Mouse (Mus musculus) heart, embryonic 14.5 days (tissue): ENCODE results near the gene Cstf2. TPM values are rescaled to one million over a fixed set of nuclear protein-coding genes. Genes with fewer than 3 reads are reported as not detected.

Experiments used
- ATAC-seq: fragments of 200-750 bp; cut with Nextera tagmentation; 2 replicates; pipeline ENCODE4 v1.8.0; 2017; ENCODE audit warnings: low read depth, moderate TSS enrichment; ENCODE audit not compliant: insufficient number of reproducible peaks, insufficient read depth, low FRiP score
- H3K27ac ChIP-seq, 2 experiments: fragments of 200-500 bp in 1 of 2; fragments of 300-500 bp in 1 of 2; sonication (generic) in 1 of 2; replicated peaks in 1 of 2; 2 replicates each; pipeline ENCODE4 v1.5.1; 2012 to 2014; ENCODE audit warnings: low read depth in 2 of 2, low read length in 2 of 2, control low read depth in 1 of 2, mild to moderate bottlenecking in 1 of 2, mixed read lengths in 1 of 2; ENCODE audit not compliant: control insufficient read depth in 1 of 2, insufficient read depth in 1 of 2
- H3K27me3 ChIP-seq: fragments of 300-500 bp; sonication (generic); 2 replicates; pipeline ENCODE4 v1.6.1; 2014; ENCODE audit warnings: mild to moderate bottlenecking, low read length, control low read depth; ENCODE audit not compliant: control insufficient read depth, insufficient read depth
- H3K36me3 ChIP-seq: fragments of 300-500 bp; sonication (generic); 2 replicates; pipeline ENCODE4 v1.6.1; 2014; ENCODE audit warnings: mild to moderate bottlenecking, control low read depth, low read length, mixed read lengths; ENCODE audit not compliant: control insufficient read depth, insufficient read depth
- H3K4me1 ChIP-seq, 2 experiments: fragments of 200-500 bp in 1 of 2; fragments of 300-500 bp in 1 of 2; sonication (generic) in 1 of 2; 2 replicates each; pipeline ENCODE4 v1.6.1; 2012 to 2014; ENCODE audit warnings: low read length in 2 of 2, control low read depth in 1 of 2, mixed read lengths in 1 of 2; ENCODE audit not compliant: control insufficient read depth in 2 of 2, insufficient read depth in 2 of 2
- H3K4me2 ChIP-seq: fragments of 300-500 bp; sonication (generic); 2 replicates; pipeline ENCODE4 v1.6.1; 2014; ENCODE audit warnings: mild to moderate bottlenecking, low read length
- H3K4me3 ChIP-seq, 2 experiments: fragments of 200-500 bp in 1 of 2; fragments of 300-500 bp in 1 of 2; sonication (generic) in 1 of 2; 2 replicates each; pipeline ENCODE4 v1.5.1; 2012 to 2014; ENCODE audit warnings: low read length in 2 of 2, mild to moderate bottlenecking in 2 of 2, control low read depth in 1 of 2, low read depth in 1 of 2, moderate library complexity in 1 of 2; ENCODE audit not compliant: control insufficient read depth in 1 of 2, insufficient read depth in 1 of 2
- H3K9ac ChIP-seq: fragments of 300-500 bp; sonication (generic); 2 replicates; pipeline ENCODE4 v1.6.1; 2014; ENCODE audit warnings: mild to moderate bottlenecking, low read length
- H3K9me3 ChIP-seq: fragments of 300-500 bp; sonication (generic); 2 replicates; pipeline ENCODE4 v1.6.1; 2016; ENCODE audit warnings: low read length, control low read depth; ENCODE audit not compliant: control insufficient read depth
- WGBS: fragments of 180-500 bp; shearing (Covaris S2); extraction: QIAGEN DNeasy Blood & Tissue Kit; methylation state at CpG from one replicate; pipeline ENCODE4 v1.1.7; 2014; 5-methylcytosine and 5-hydroxymethylcytosine counted together
- polyA plus RNA-seq: library from polyadenylated mRNA; unstranded; fragments of >200 nt; fragmentation: Nextera tagmentation; extraction: Ambion mirVana; gene quantifications from 2 replicates; pipeline ENCODE4 v1.2.1, GENCODE M21; 2014

Cstf2 gene
- 27.4 and 29.4 TPM in 2 replicates for polyA plus RNA-seq

GRCm38 (mm10) chrX:134058987-134059712 lies at the start of gene Cstf2:
Gene Cstf2, plus strand, starts transcription at chrX:134059187.
- Histone ChIP-seq H3K27ac (peak within 1 kb of the TSS; percentile 85 to 91), H3K4me2 (peak within 1 kb of the TSS; percentile 66), H3K36me3 (peaks cover 23% of the 10 kb centered on the region), H3K4me1 (no peaks in the 10 kb centered on the region), H3K9ac (peak within 1 kb of the TSS; percentile 79), H3K4me3 (peak within 1 kb of the TSS; percentile 62 to 92), H3K9me3 (no peaks in the 10 kb centered on the region), H3K27me3 (no peaks in the 10 kb centered on the region)
- peak; percentile 98 for ATAC-seq
- 21% methylated on average over 75 of the region's 77 CpGs for WGBS

GRCm38 (mm10) chrX:134019005-134019404 lies 40.0 kb upstream of the Cstf2 start:
- Histone ChIP-seq H3K36me3 (no peaks in the 10 kb centered on the region), H3K9me3 (no peaks in the 10 kb centered on the region), H3K27me3 (no peaks in the 10 kb centered on the region), H3K9ac (no peak overlapping the region), H3K4me3 (no peak overlapping the region), H3K4me1 (no peaks in the 10 kb centered on the region), H3K27ac (no peak overlapping the region), H3K4me2 (no peak overlapping the region)
- 17% methylated on average over 9 of the region's 9 CpGs for WGBS
- ATAC-seq: no peak

- no peak overlapping the region for H3K27ac ChIP-seq
- no peak overlapping the region for H3K4me3 ChIP-seq
- H3K4me2 ChIP-seq: no peak overlapping the region
- H3K27me3 ChIP-seq: no peaks in the 10 kb centered on the region
- H3K36me3 ChIP-seq: no peaks in the 10 kb centered on the region
- no peaks in the 10 kb centered on the region for H3K4me1 ChIP-seq
- 53% methylated on average over 5 of the region's 5 CpGs for WGBS
- H3K9me3 ChIP-seq: no peaks in the 10 kb centered on the region
- ATAC-seq: no peak
- H3K9ac ChIP-seq: no peak overlapping the region
These were observed 38.3 kb upstream of the Cstf2 start for GRCm38 (mm10) chrX:134020664-134021063.

GRCm38 (mm10) chrX:134048994-134049393 lies 10.0 kb upstream of the Cstf2 start:
- Histone ChIP-seq H3K4me3 (no peak overlapping the region), H3K9me3 (no peaks in the 10 kb centered on the region), H3K9ac (no peak overlapping the region), H3K36me3 (no peaks in the 10 kb centered on the region), H3K27me3 (no peaks in the 10 kb centered on the region), H3K4me1 (no peaks in the 10 kb centered on the region), H3K4me2 (no peak overlapping the region), H3K27ac (no peak overlapping the region)
- 61% methylated on average over 1 of the region's 1 CpGs for WGBS
- no peak for ATAC-seq

GRCm38 (mm10) chrX:134056897-134057296 lies 2.1 kb upstream of the Cstf2 start:
- H3K27me3 ChIP-seq: no peaks in the 10 kb centered on the region
- H3K4me3 ChIP-seq: no peak overlapping the region
- no peak overlapping the region for H3K4me2 ChIP-seq
- WGBS: 80% methylated on average over 2 of the region's 2 CpGs
- H3K4me1 ChIP-seq: no peaks in the 10 kb centered on the region
- H3K9me3 ChIP-seq: no peaks in the 10 kb centered on the region
- H3K9ac ChIP-seq: no peak overlapping the region
- peaks cover 10% of the 10 kb centered on the region for H3K36me3 ChIP-seq
- ATAC-seq: no peak
- no peak overlapping the region for H3K27ac ChIP-seq

DNA sequence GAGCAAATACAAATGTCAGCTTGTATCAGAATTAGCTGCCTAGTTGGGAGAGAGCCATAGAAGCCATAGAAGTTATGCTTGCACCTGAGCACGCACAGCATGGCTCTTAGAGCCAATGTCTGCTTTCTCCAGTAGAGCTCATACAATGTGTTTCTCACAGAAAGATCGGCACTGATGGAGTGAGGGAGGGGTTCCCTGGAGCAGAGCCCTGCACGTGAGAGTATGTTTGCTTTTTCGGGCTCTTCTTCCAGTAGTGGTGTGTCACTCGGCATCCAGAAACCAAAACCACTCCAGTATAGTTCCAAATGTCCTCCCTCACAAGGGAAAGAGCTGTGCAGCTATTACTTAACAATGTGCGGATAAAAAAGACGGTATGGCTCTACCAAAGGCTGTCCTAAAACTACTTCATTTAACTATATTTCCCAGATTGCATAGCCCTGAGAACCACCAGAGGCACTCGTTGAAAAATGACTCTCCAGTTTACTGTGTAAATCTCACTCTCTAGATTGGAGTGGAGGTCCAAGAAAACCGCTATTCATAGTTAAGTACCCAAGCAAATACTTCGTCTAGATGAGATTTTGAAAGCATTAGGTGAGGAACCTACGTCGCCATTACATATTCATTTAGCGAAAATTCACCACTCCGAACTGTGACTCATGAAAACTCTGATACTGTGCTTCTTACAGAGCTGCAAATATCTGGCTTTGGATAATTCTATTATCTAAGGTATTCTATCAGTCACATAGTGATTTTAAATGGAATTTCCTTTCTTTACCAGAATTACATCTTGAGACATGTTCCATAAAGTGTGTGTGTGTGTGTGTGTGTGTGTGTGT lies 729 bp upstream of the Cstf2 start:
- ATAC-seq: no peak
- Histone ChIP-seq H3K27me3 (no peaks in the 10 kb centered on the region), H3K4me3 (peak overlapping the region in 1 of 2 experiments; percentile 62; a peak in 2 of 4 replicates), H3K9me3 (no peaks in the 10 kb centered on the region), H3K4me1 (no peaks in the 10 kb centered on the region), H3K27ac (no peak overlapping the region), H3K36me3 (peaks cover 22% of the 10 kb centered on the region), H3K4me2 (peak overlapping the region; percentile 52), H3K9ac (no peak overlapping the region)
- WGBS: 68% methylated on average over 14 of the region's 14 CpGs

DNA sequence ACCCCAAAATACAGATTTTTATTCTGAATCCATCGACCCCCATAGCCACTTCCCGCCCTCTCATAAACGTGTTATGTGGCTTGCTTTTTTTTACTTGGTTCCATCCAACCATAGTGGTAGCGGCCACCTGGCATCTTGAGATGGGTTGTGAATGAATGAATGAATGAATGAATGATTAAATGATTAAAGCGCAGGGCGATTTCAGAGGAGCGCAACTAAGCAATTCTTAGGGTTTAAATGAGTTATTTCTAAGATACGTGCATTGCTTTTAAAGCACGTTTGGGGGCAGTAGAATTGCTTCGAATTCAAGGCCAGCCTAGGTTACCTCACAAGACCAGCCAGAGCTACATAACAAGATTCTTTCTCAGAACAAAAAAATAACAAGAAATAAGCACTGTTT lies 777 bp downstream of the Cstf2 start:
- Histone ChIP-seq H3K27me3 (no peaks in the 10 kb centered on the region), H3K36me3 (peaks cover 29% of the 10 kb centered on the region), H3K4me1 (no peaks in the 10 kb centered on the region), H3K4me2 (peak overlapping the region; percentile 66), H3K4me3 (peak overlapping the region; percentile 62 to 92), H3K27ac (peak overlapping the region in 1 of 2 experiments; percentile 85; a peak in 3 of 4 replicates), H3K9ac (peak overlapping the region; percentile 79), H3K9me3 (no peaks in the 10 kb centered on the region)
- WGBS: 16% methylated on average over 10 of the region's 10 CpGs
- no peak for ATAC-seq
